Mouse (Mus musculus) adrenal gland, adult 18-20 months (tissue): ENCODE results near the gene Rtn2. TPM values are rescaled to one million over a fixed set of nuclear protein-coding genes. Genes with fewer than 3 reads are reported as not detected.
A peak's percentile ranks its signal among the peaks of the same experiment; 100 is the strongest.
"Not testable (repeated sequence)": the region's sequence is repeated elsewhere in the genome, so short reads cannot be mapped to it uniquely, and the experiment has no call there.

ENCODE experiments used
- DNase-seq, 2 experiments: peaks; one replicate each; pipeline ENCODE4 v3.0.0; 2021 to 2022; ENCODE audit warnings: low spot score in 2 of 2
- total RNA-seq, 2 experiments: library from RNA; stranded (reverse); gene quantifications; 1 replicate in 1 of 2; 2 replicates in 1 of 2; pipeline ENCODE4 v1.2.3; 2021

Gene Rtn2
- total RNA-seq, 2 experiments from 2014 or later: 5.0 to 8.6 TPM

GRCm38 (mm10) chr7:19267051-19267450 is 15.4 kb upstream of the Rtn2 start:
- no peak for DNase-seq

- DNase-seq: no peak
Observed at GRCm38 (mm10) chr7:19268993-19269681, 13.3 kb upstream of the Rtn2 start.

GRCm38 (mm10) chr7:19269721-19270441 is 12.5 kb upstream of the Rtn2 start:
- peak; percentile 38 to 50 for DNase-seq

GRCm38 (mm10) chr7:19270509-19271237 is 11.8 kb upstream of the Rtn2 start:
- no peak for DNase-seq

GRCm38 (mm10) chr7:19271238-19272172 is 10.9 kb upstream of the Rtn2 start, which contains the start of gene Vasp:
Gene Vasp, minus strand, starts transcription at chr7:19271817.
- peak; percentile 80 to 81 for DNase-seq

- DNase-seq: peak; percentile 70 to 73
Observed at GRCm38 (mm10) chr7:19272173-19272764, 10.2 kb upstream of the Rtn2 start.

- no peak for DNase-seq
Observed at GRCm38 (mm10) chr7:19276253-19276652, 6.2 kb upstream of the Rtn2 start.

- no peak for DNase-seq
Observed at GRCm38 (mm10) chr7:19279052-19279451, 3.4 kb upstream of the Rtn2 start.

- DNase-seq: no peak
Observed at GRCm38 (mm10) chr7:19279581-19280114, 2.8 kb upstream of the Rtn2 start, which contains the start of gene Ppm1n. Gene Ppm1n, minus strand, starts transcription at chr7:19280064.

- DNase-seq: not testable (repeated sequence)
Observed at GRCm38 (mm10) chr7:19281680-19282304, 632 bp upstream of the Rtn2 start.

GRCm38 (mm10) chr7:19282791-19283405 is 474 bp downstream of the Rtn2 start:
- DNase-seq: peak in 1 of 2 experiments; percentile 54

- DNase-seq: no peak
Observed at GRCm38 (mm10) chr7:19283406-19283804, 981 bp downstream of the Rtn2 start.

GRCm38 (mm10) chr7:19284763-19285162 is 2.3 kb downstream of the Rtn2 start:
- DNase-seq: peak in 1 of 2 experiments; percentile 65

GRCm38 (mm10) chr7:19290969-19291596 is 8.7 kb downstream of the Rtn2 start:
- no peak for DNase-seq

- peak; percentile 98 for DNase-seq
Observed at GRCm38 (mm10) chr7:19295503-19296185, 13.2 kb downstream of the Rtn2 start.

- no peak for DNase-seq
Observed at GRCm38 (mm10) chr7:19297034-19297433, 14.6 kb downstream of the Rtn2 start.

- no peak for DNase-seq
Observed at GRCm38 (mm10) chr7:19297794-19298193, 15.4 kb downstream of the Rtn2 start.

- DNase-seq: peak in 1 of 2 experiments; percentile 22
Observed at GRCm38 (mm10) chr7:19299194-19299593, 16.8 kb downstream of the Rtn2 start.
